Mouse (Mus musculus) spleen, postnatal 4 days (tissue): ENCODE measurements around the gene Rere.
A peak's percentile ranks its signal among the peaks of the same experiment; 100 is the strongest.

Experiments used
- DNase-seq, 2 experiments: peaks; one replicate each; pipeline ENCODE4 v3.0.0; 2022; ENCODE audit warnings: low spot score in 2 of 2

Gene Rere

GRCm38 (mm10) chr4:150281018-150281761 lies at the start of gene Rere:
Gene Rere (plus strand): TSS chr4:150281646.
- peak; percentile 98 to 99 for DNase-seq

GRCm38 (mm10) chr4:150231871-150232270 lies 49.6 kb upstream of the Rere start:
- no peak for DNase-seq

GRCm38 (mm10) chr4:150234599-150235327 lies 46.7 kb upstream of the Rere start:
- no peak for DNase-seq

- DNase-seq: no peak
These were observed 45.9 kb upstream of the Rere start for GRCm38 (mm10) chr4:150235585-150235984.

- no peak for DNase-seq
These were observed 45.4 kb upstream of the Rere start for GRCm38 (mm10) chr4:150236031-150236430.

- DNase-seq: peak; percentile 96 to 99
These were observed 44.6 kb upstream of the Rere start, which contains the start of gene Eno1 for GRCm38 (mm10) chr4:150236521-150237481. Gene Eno1 (plus strand): TSS chr4:150236721.

GRCm38 (mm10) chr4:150237636-150238361 lies 43.6 kb upstream of the Rere start:
- no peak for DNase-seq

GRCm38 (mm10) chr4:150238433-150239086 lies 42.9 kb upstream of the Rere start:
- no peak for DNase-seq

GRCm38 (mm10) chr4:150239087-150239480 lies 42.4 kb upstream of the Rere start:
- no peak for DNase-seq

GRCm38 (mm10) chr4:150239503-150239902 lies 41.9 kb upstream of the Rere start:
- no peak for DNase-seq

GRCm38 (mm10) chr4:150239951-150240368 lies 41.5 kb upstream of the Rere start:
- peak; percentile 80 to 87 for DNase-seq

- no peak for DNase-seq
These were observed 41.0 kb upstream of the Rere start for GRCm38 (mm10) chr4:150240381-150240886.

- DNase-seq: no peak
These were observed 39.7 kb upstream of the Rere start for GRCm38 (mm10) chr4:150241708-150242107.

- no peak for DNase-seq
These were observed 38.7 kb upstream of the Rere start for GRCm38 (mm10) chr4:150242745-150243144.

- no peak for DNase-seq
These were observed 35.6 kb upstream of the Rere start for GRCm38 (mm10) chr4:150245876-150246275.

GRCm38 (mm10) chr4:150248009-150248408 lies 33.4 kb upstream of the Rere start:
- DNase-seq: peak; percentile 61 to 82

- DNase-seq: no peak
These were observed 32.5 kb upstream of the Rere start for GRCm38 (mm10) chr4:150248917-150249316.

- no peak for DNase-seq
These were observed 31.6 kb upstream of the Rere start for GRCm38 (mm10) chr4:150249731-150250270.

- no peak for DNase-seq
These were observed 30.7 kb upstream of the Rere start for GRCm38 (mm10) chr4:150250549-150251422.
